Mouse (Mus musculus): ENCODE measurements around the gene Tceal1. TPM values are rescaled to one million over a fixed set of nuclear protein-coding genes. Genes with fewer than 3 reads are reported as not detected.
"Not testable (repeated sequence)": the region's sequence is repeated elsewhere in the genome, so short reads cannot be mapped to it uniquely, and the experiment has no call there.

Tceal1 gene
- total RNA-seq (2014; fragmentation: Nextera tagmentation) (1.1 TPM in 2 replicates), total RNA-seq (2017) (0.21 and 0.39 TPM in 2 replicates)

GRCm38 (mm10) chrX:136707446-136708167 is at the start of gene Tceal1:
Tceal1 (plus strand) TSS chrX:136707982.
- peak; percentile 87 for ATAC-seq (replicated peaks; ENCODE audit: poor library complexity, severe bottlenecking)

GRCm38 (mm10) chrX:136666281-136666706 is 41.5 kb upstream of the Tceal1 start:
- no peak; the same call in 1 of the 2 replicates for ATAC-seq (replicated peaks; ENCODE audit: poor library complexity, severe bottlenecking)

- not testable (repeated sequence) for ATAC-seq (replicated peaks; ENCODE audit: poor library complexity, severe bottlenecking)
Observed at GRCm38 (mm10) chrX:136666762-136667464, 40.9 kb upstream of the Tceal1 start.

GRCm38 (mm10) chrX:136668794-136669193 is 39.0 kb upstream of the Tceal1 start:
- no peak for ATAC-seq (replicated peaks; ENCODE audit: poor library complexity, severe bottlenecking)

- no peak for ATAC-seq (replicated peaks; ENCODE audit: poor library complexity, severe bottlenecking)
Observed at GRCm38 (mm10) chrX:136680989-136681388, 26.8 kb upstream of the Tceal1 start.

- ATAC-seq (replicated peaks; ENCODE audit: poor library complexity, severe bottlenecking) = not testable (repeated sequence)
Observed at GRCm38 (mm10) chrX:136691606-136692293, 16.0 kb upstream of the Tceal1 start.

- no peak for ATAC-seq (replicated peaks; ENCODE audit: poor library complexity, severe bottlenecking)
Observed at GRCm38 (mm10) chrX:136692294-136692675, 15.5 kb upstream of the Tceal1 start.

- ATAC-seq (replicated peaks; ENCODE audit: poor library complexity, severe bottlenecking) = no peak
Observed at GRCm38 (mm10) chrX:136693196-136693595, 14.6 kb upstream of the Tceal1 start.

GRCm38 (mm10) chrX:136708168-136708681 is 443 bp downstream of the Tceal1 start:
- peak; percentile 92 for ATAC-seq (replicated peaks; ENCODE audit: poor library complexity, severe bottlenecking)

GRCm38 (mm10) chrX:136708782-136709181 is 1.0 kb downstream of the Tceal1 start:
- no peak for ATAC-seq (replicated peaks; ENCODE audit: poor library complexity, severe bottlenecking)

- not testable (repeated sequence) for ATAC-seq (replicated peaks; ENCODE audit: poor library complexity, severe bottlenecking)
Observed at GRCm38 (mm10) chrX:136714742-136715474, 7.1 kb downstream of the Tceal1 start.

GRCm38 (mm10) chrX:136732016-136732415 is 24.2 kb downstream of the Tceal1 start:
- ATAC-seq (replicated peaks; ENCODE audit: poor library complexity, severe bottlenecking) = no peak

GRCm38 (mm10) chrX:136740087-136740790 is 32.5 kb downstream of the Tceal1 start:
- ATAC-seq (replicated peaks; ENCODE audit: poor library complexity, severe bottlenecking) = no peak

- ATAC-seq (replicated peaks; ENCODE audit: poor library complexity, severe bottlenecking) = peak; percentile 81
Observed at GRCm38 (mm10) chrX:136740791-136741650, 33.2 kb downstream of the Tceal1 start.

- ATAC-seq (replicated peaks; ENCODE audit: poor library complexity, severe bottlenecking) = peak; percentile 62
Observed at GRCm38 (mm10) chrX:136741651-136742201, 33.9 kb downstream of the Tceal1 start.

- ATAC-seq (replicated peaks; ENCODE audit: poor library complexity, severe bottlenecking) = no peak
Observed at GRCm38 (mm10) chrX:136742241-136742640, 34.5 kb downstream of the Tceal1 start.

- ATAC-seq (replicated peaks; ENCODE audit: poor library complexity, severe bottlenecking) = peak; percentile 17
Observed at GRCm38 (mm10) chrX:136742661-136743103, 34.9 kb downstream of the Tceal1 start.

GRCm38 (mm10) chrX:136743459-136743858 is 35.7 kb downstream of the Tceal1 start, which contains the start of gene Morf4l2:
Morf4l2 (minus strand) TSS chrX:136743690.
- ATAC-seq (replicated peaks; ENCODE audit: poor library complexity, severe bottlenecking) = no peak
